8 mouse cellular contexts compared by ENCODE assay signal in the genomic region with DNA sequence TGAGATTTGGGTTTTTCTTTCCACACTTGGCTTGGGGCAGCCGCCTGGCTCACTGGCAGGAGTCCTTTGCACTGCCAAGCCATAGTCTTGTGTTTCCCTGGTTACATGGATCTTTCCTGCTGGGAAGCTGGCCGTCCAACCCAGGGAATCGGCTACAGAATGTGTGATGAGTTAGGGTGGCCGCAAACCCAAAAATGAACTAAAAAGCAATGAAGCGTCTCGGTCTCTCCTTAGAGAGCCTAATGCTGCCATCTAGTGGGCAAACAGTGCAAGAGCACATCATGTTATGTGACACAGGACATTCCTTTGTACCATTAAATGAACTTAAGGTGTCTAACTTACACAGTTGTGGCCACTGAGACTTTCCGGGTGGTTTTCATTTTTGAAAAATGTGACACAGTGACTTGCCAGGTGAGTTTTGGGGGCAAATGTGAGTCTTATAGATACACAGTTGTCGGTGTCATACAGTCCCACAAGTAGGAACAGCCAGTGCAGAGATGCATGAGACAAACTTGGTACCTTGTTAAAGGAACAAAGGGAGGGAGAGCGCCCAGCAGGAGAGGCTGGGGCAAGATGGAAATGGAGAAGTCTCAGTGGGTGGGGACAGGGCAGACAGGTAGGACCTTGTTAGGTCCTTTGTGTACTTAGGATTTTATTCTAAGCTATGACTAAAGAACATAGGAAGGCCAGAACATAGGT.
DNase-seq lines count a peak whose midpoint lies in the region; ATAC-seq and TF ChIP-seq lines count a peak whose summit lies in the region.

No protein-coding gene starts in this region.

- peak; percentile 20 for DNase-seq in WW6 (ENCODE audit: low read depth, low spot score)
- peak; percentile 85 for DNase-seq in cerebellum, adult 9-11 months
- peak; percentile 66 to 90 for DNase-seq in frontal cortex, adult 2 months (ENCODE audit: extremely low spot score in 1 of 2, low spot score in 1 of 2)
- DNase-seq in hindbrain, postnatal 0 days (ENCODE audit: low spot score), result peak; percentile 96
- DNase-seq in layer of hippocampus, postnatal 36 days, result peak; percentile 72 to 76
- peak; percentile 82 to 87 for DNase-seq in right cerebral cortex, adult 2 months (ENCODE audit: low spot score in 2 of 2)
- DNase-seq in yolk sac, embryonic 10.5 days (ENCODE audit: low spot score), result peak; percentile 47

- WGBS in hindbrain, postnatal 0 days, result 22% methylated on average over 9 of the region's 9 CpGs

- peak overlapping the region; percentile 37 for H3K4me2 ChIP-seq in hindbrain, postnatal 0 days (ENCODE audit: low read depth, low read length)

- TF ChIP-seq CTCF in hindbrain, postnatal 0 days (IDR thresholded peaks at IDR 0.05; ENCODE audit: low read depth), result peak; percentile 96

- H3K4me3 ChIP-seq in hindbrain, postnatal 0 days (ENCODE audit: low read length), result no peak overlapping the region

- peaks cover 10% of the 10 kb centered on the region; the same call in 1 of the 2 replicates for H3K36me3 ChIP-seq in hindbrain, postnatal 0 days (ENCODE audit: insufficient read depth, low read length)

- no peak overlapping the region for H3K27ac ChIP-seq in hindbrain, postnatal 0 days

- ATAC-seq in hindbrain, postnatal 0 days, result peak; percentile 88
- ATAC-seq in megakaryocyte progenitor cell, adult 5-6 weeks (replicated peaks; ENCODE audit: poor library complexity), result peak; percentile 81

- H3K9ac ChIP-seq in hindbrain, postnatal 0 days (replicated peaks; ENCODE audit: low read length), result no peak overlapping the region

- no peaks in the 10 kb centered on the region for H3K4me1 ChIP-seq in hindbrain, postnatal 0 days (ENCODE audit: insufficient read depth, low read length)

- H3K9me3 ChIP-seq in hindbrain, postnatal 0 days (ENCODE audit: low read length), result no peaks in the 10 kb centered on the region

- H3K27me3 ChIP-seq in hindbrain, postnatal 0 days (ENCODE audit: insufficient read depth, low read length), result no peaks in the 10 kb centered on the region

Comparison
In these comparisons a context has a peak if more than half of its experiments do, and no peak if none do; other contexts are left out.
1. DNase-seq: peak in every context shown above with its lines; median percentile 96 in hindbrain, postnatal 0 days; 85 in cerebellum, adult 9-11 months; 84 in right cerebral cortex, adult 2 months; 78 in frontal cortex, adult 2 months; 74 in layer of hippocampus, postnatal 36 days; 47 in yolk sac, embryonic 10.5 days; 20 in WW6.